Mouse (Mus musculus): ENCODE measurements around the gene Gnb1. TPM values are rescaled to one million over a fixed set of nuclear protein-coding genes. Genes with fewer than 3 reads are reported as not detected.
"Not testable (repeated sequence)": the region's sequence is repeated elsewhere in the genome, so short reads cannot be mapped to it uniquely, and the experiment has no call there.

The Gnb1 gene
- polyA plus RNA-seq, 1 experiment from 2014 or later: 762 TPM

GRCm38 (mm10) chr4:155560932-155561331 is 69.8 kb downstream of the Gnb1 start:
- H3K4me3 ChIP-seq: no peak overlapping the region
- H3K4me1 ChIP-seq: peaks cover 27% of the 10 kb centered on the region
- no peak overlapping the region for H3K27ac ChIP-seq
- no peak for ATAC-seq (ENCODE audit: low FRiP score, low read depth)
- no peaks in the 10 kb centered on the region for H3K9me3 ChIP-seq
- no peak overlapping the region for H3K9ac ChIP-seq
- H3K36me3 ChIP-seq: peaks cover 46% of the 10 kb centered on the region
- H3K4me2 ChIP-seq (replicated peaks): no peak overlapping the region
- no peaks in the 10 kb centered on the region for H3K27me3 ChIP-seq (replicated peaks)
- 66% methylated on average over 2 of the region's 2 CpGs for WGBS

DNA sequence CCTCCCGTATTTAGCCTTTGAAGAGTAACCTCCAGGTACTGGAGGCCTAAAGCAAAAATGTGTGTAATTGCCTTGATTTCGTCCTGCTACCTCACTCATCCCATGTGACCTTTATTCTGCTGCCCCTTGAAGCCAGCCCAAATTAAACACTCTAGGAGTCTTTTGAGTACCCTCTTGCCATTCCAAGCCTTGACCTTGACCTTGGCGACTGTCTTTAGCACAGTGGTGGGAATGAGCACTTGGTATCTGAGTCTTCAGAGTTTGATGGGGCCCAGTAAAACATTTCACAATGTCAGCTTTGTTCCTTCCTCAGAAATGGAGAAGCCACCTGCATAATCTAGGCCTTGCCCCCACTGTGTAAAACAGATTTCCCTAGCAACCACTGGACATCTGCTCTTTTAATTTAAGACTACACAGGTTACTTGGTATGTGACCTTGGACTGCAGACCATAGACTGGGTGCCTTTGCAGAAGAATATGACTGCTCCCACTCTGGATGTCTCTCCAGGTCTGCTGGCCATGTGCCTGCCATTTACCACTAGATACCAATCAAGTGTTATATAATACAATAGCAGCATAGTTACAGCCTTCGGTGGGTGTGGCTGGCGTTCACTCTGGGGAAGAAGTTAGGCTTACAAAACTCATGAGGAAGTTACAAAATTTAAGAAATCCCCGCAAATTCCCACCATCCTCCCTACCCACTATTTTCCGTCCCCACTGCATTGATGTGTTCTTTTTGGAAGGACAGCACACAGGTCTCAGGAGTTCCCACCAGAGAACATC is 70.7 kb downstream of the Gnb1 start, which contains the start of gene Nadk:
Gene Nadk, plus strand, starts transcription at position 718 of the 782 bp plus-strand sequence.
- peaks cover 27% of the 10 kb centered on the region for H3K4me1 ChIP-seq
- H3K4me3 ChIP-seq: peak within 1 kb of the TSS; percentile 88
- H3K27me3 ChIP-seq (replicated peaks): no peaks in the 10 kb centered on the region
- H3K9ac ChIP-seq: peak within 1 kb of the TSS; percentile 79; the same call in 1 of the 2 replicates
- H3K4me2 ChIP-seq (replicated peaks): peak within 1 kb of the TSS; percentile 89
- WGBS: 64% methylated on average over 7 of the region's 7 CpGs
- H3K9me3 ChIP-seq: no peaks in the 10 kb centered on the region
- peak within 1 kb of the TSS; percentile 71 for H3K27ac ChIP-seq
- H3K36me3 ChIP-seq: peaks cover 37% of the 10 kb centered on the region
- ATAC-seq (ENCODE audit: low FRiP score, low read depth): no peak

DNA sequence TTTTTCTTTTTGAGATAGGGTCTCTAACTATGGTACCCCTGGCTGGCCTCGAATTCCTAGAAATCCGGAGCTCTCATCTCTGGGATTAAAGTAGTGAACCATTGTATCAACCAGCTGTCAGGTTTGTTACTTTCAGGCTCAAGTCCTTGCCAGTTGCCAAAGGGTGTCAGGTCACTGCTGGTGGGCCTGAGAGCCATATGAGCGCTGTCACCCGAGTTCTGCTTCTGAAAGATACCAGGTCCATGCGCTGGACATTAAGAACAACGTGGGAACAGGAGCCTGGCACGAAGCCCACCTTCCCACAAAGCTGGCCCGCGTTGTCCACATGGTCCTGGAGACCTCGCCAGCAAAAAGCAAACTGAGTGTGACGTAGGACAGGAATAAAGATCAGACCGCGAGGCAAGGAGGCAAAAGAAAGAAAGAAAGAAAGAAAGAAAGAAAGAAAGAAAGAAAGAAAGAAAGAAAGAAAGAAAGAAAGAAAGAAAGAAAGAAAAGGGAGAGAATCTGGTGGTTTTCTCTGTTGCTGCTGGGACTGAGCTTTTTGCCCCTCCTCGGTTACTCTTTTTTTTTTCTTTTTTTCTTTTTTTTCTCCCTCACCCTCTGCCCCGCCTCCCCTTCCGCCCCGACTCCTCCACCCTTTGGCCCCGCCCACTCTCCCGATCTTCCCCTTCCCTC is 71.7 kb downstream of the Gnb1 start:
- H3K9ac ChIP-seq: peak overlapping the region; percentile 79; the same call in 1 of the 2 replicates
- 5% methylated on average over 18 of the region's 19 CpGs for WGBS
- H3K4me1 ChIP-seq: peaks cover 27% of the 10 kb centered on the region
- peak overlapping the region; percentile 89 for H3K4me2 ChIP-seq (replicated peaks)
- peak overlapping the region; percentile 88 for H3K4me3 ChIP-seq
- no peaks in the 10 kb centered on the region for H3K9me3 ChIP-seq
- no peaks in the 10 kb centered on the region for H3K27me3 ChIP-seq (replicated peaks)
- ATAC-seq (ENCODE audit: low FRiP score, low read depth): no peak
- H3K36me3 ChIP-seq: peaks cover 31% of the 10 kb centered on the region
- H3K27ac ChIP-seq: peak overlapping the region; percentile 71

DNA sequence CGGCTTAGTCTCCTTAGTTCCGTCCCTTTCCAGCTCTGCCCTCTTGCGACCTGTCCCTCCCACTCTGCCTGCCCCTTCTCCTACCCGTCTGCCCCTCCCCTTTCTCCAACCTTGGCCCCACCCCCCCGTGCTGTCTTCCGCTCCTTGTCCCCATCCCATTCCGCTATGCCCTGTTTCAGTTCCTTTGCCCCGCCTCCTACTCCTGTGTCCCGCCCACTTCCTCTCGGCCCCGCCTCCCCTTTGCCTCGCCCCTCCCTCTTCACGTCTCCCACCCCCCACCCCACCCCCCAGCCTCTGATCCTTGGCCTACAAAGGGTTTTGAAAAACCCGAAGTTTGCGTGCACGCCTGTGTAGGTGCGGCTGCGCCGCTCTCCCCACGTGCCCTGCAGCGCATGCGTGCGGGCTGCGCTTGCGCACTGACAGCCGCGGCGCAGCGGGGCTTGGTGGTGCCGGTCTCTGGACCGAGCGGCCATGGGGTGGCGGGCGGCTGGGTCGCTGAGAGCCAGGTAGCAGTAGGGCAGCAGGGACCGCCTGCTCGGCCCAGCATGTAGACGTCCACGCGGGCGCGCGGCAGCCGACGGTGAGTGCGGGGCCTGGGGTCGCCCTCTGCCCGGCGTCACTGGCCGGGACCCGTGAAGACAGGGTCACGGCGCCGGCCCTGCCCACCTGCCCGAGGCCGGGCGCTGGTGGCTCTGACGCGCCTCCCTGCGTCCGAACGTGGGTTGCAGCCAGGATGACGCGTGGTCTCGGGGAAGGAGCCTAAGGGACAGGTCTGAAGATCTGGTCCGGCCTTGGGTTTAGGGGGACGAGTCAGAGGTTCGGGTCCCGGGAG is 72.5 kb downstream of the Gnb1 start:
- ATAC-seq (ENCODE audit: low FRiP score, low read depth): peak; percentile 95
- Histone ChIP-seq H3K9ac (peak overlapping the region; percentile 79), H3K4me2 (replicated peaks) (peak overlapping the region; percentile 89), H3K4me3 (peak overlapping the region; percentile 88), H3K4me1 (peaks cover 27% of the 10 kb centered on the region), H3K9me3 (no peaks in the 10 kb centered on the region), H3K27ac (peak overlapping the region; percentile 70; the same call in 1 of the 2 replicates), H3K36me3 (peaks cover 26% of the 10 kb centered on the region), H3K27me3 (replicated peaks) (no peaks in the 10 kb centered on the region)
- WGBS: under 1% methylated on average over 69 of the region's 69 CpGs

DNA sequence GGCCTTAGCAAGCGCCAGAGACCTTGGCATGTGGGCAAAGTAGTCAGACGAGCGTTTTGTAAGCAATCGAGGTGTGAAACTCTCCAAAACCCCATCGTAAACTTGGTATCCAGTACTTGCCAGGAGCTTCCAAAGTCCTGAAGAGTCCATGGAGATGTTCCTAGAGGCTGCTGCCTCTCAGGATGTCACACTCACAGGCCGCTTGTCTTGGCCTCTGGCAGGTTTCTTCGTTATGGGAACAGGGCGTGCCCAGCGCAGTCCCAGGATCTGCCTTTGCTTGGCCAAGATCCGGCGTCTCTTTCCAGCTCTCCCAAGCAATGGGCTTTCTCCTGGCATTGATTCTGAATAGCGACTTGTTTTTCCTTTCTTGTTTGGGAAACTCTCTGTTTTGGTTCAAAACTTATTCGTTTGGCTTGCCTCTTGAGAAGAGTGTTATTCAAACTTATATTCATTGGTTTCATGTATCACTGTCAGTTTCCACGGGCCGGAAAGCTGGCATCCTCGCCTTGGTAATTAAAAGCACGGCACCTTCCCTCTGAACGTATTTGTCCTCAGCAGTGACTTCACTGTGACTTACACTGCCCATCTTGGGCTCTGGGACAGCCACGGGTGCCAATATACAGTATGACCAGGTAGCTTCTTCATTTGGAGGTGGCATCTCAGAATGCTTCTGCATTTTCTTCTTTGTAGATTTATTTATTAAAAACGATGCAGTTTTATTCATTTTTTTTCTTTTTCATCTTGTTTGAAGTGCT is 73.3 kb downstream of the Gnb1 start:
- no peak for ATAC-seq (ENCODE audit: low FRiP score, low read depth)
- peaks cover 17% of the 10 kb centered on the region for H3K36me3 ChIP-seq
- WGBS: 15% methylated on average over 20 of the region's 20 CpGs

GRCm38 (mm10) chr4:155566555-155566954 is 75.4 kb downstream of the Gnb1 start:
- no peaks in the 10 kb centered on the region for H3K9me3 ChIP-seq
- 75% methylated on average over 8 of the region's 8 CpGs for WGBS
- H3K4me2 ChIP-seq (replicated peaks): no peak overlapping the region
- H3K36me3 ChIP-seq: no peaks in the 10 kb centered on the region
- H3K4me3 ChIP-seq: no peak overlapping the region
- no peak for ATAC-seq (ENCODE audit: low FRiP score, low read depth)
- H3K27me3 ChIP-seq (replicated peaks): no peaks in the 10 kb centered on the region
- no peak overlapping the region for H3K9ac ChIP-seq
- no peak overlapping the region for H3K27ac ChIP-seq
- H3K4me1 ChIP-seq: peaks cover 25% of the 10 kb centered on the region

More for the DNA sequence above, 73.3 kb downstream of the Gnb1 start:
- Histone ChIP-seq H3K9me3 (no peaks in the 10 kb centered on the region), H3K9ac (peak overlapping the region; percentile 79), H3K4me2 (replicated peaks) (peak overlapping the region; percentile 89), H3K27me3 (replicated peaks) (no peaks in the 10 kb centered on the region), H3K4me1 (peaks cover 27% of the 10 kb centered on the region), H3K4me3 (peak overlapping the region; percentile 88), H3K27ac (peak overlapping the region; percentile 70; the same call in 1 of the 2 replicates)

DNA sequence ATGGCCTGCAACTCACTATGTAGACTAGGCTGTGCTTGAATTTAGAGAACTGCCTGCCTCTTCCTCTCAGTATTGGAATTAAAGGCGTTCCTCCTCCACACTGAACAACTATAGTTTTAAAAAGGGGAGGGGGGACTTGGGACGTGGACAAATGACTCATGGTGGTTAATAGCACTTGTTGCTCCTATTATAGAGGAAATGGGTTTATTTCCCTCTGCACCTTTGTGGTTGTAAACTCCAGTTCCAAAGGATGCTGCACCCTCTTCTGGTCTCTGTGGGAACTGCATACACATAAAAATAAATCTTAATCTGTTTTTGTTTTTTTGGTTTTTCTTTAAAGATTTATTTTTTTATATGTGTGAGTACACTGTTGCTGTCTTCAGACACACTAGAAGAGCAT is 77.0 kb downstream of the Gnb1 start:
- Histone ChIP-seq H3K4me2 (replicated peaks) (no peak overlapping the region), H3K4me1 (peaks cover 12% of the 10 kb centered on the region), H3K36me3 (no peaks in the 10 kb centered on the region), H3K4me3 (no peak overlapping the region), H3K9me3 (no peaks in the 10 kb centered on the region), H3K9ac (no peak overlapping the region), H3K27ac (no peak overlapping the region), H3K27me3 (replicated peaks) (no peaks in the 10 kb centered on the region)
- ATAC-seq (ENCODE audit: low FRiP score, low read depth): no peak
- 8% methylated on average over 2 of the region's 2 CpGs for WGBS

GRCm38 (mm10) chr4:155568632-155569370 is 77.6 kb downstream of the Gnb1 start:
- WGBS: 88% methylated on average over 7 of the region's 7 CpGs
- no peak for ATAC-seq (ENCODE audit: low FRiP score, low read depth)
- peaks cover 12% of the 10 kb centered on the region for H3K4me1 ChIP-seq

GRCm38 (mm10) chr4:155569818-155570217 is 78.7 kb downstream of the Gnb1 start:
- Histone ChIP-seq H3K4me3 (no peak overlapping the region), H3K4me2 (replicated peaks) (no peak overlapping the region), H3K9me3 (no peaks in the 10 kb centered on the region), H3K36me3 (no peaks in the 10 kb centered on the region), H3K27me3 (replicated peaks) (no peaks in the 10 kb centered on the region), H3K27ac (no peak overlapping the region), H3K9ac (no peak overlapping the region), H3K4me1 (peaks cover 3% of the 10 kb centered on the region)
- WGBS: 96% methylated on average over 6 of the region's 6 CpGs
- no peak for ATAC-seq (ENCODE audit: low FRiP score, low read depth)

More at GRCm38 (mm10) chr4:155568632-155569370, 77.6 kb downstream of the Gnb1 start:
- H3K4me2 ChIP-seq (replicated peaks): no peak overlapping the region
- H3K36me3 ChIP-seq: no peaks in the 10 kb centered on the region
- no peaks in the 10 kb centered on the region for H3K9me3 ChIP-seq
- no peak overlapping the region for H3K9ac ChIP-seq
- H3K27me3 ChIP-seq (replicated peaks): no peaks in the 10 kb centered on the region
- H3K27ac ChIP-seq: no peak overlapping the region
- no peak overlapping the region for H3K4me3 ChIP-seq

- not testable (repeated sequence) for H3K36me3 ChIP-seq; H3K9me3 ChIP-seq; H3K4me2 ChIP-seq (replicated peaks); ATAC-seq (ENCODE audit: low FRiP score, low read depth); H3K4me1 ChIP-seq; H3K27me3 ChIP-seq (replicated peaks); H3K4me3 ChIP-seq; H3K27ac ChIP-seq; H3K9ac ChIP-seq
- WGBS: 94% methylated on average over 11 of the region's 11 CpGs
Measured at GRCm38 (mm10) chr4:155570315-155570714, 79.2 kb downstream of the Gnb1 start.

GRCm38 (mm10) chr4:155571442-155571841 is 80.3 kb downstream of the Gnb1 start:
- Histone ChIP-seq H3K9ac (no peak overlapping the region), H3K4me1 (no peaks in the 10 kb centered on the region), H3K27me3 (replicated peaks) (no peaks in the 10 kb centered on the region), H3K4me2 (replicated peaks) (no peak overlapping the region), H3K36me3 (peaks cover 1% of the 10 kb centered on the region; the same call in 1 of the 2 replicates), H3K9me3 (no peaks in the 10 kb centered on the region), H3K4me3 (no peak overlapping the region), H3K27ac (no peak overlapping the region)
- no peak for ATAC-seq (ENCODE audit: low FRiP score, low read depth)
- 87% methylated on average over 2 of the region's 2 CpGs for WGBS

Measured in neural tube, embryonic 12.5 days (tissue).